Mouse (Mus musculus): ENCODE measurements around the gene 1700001O22Rik.

The 1700001O22Rik gene

DNA sequence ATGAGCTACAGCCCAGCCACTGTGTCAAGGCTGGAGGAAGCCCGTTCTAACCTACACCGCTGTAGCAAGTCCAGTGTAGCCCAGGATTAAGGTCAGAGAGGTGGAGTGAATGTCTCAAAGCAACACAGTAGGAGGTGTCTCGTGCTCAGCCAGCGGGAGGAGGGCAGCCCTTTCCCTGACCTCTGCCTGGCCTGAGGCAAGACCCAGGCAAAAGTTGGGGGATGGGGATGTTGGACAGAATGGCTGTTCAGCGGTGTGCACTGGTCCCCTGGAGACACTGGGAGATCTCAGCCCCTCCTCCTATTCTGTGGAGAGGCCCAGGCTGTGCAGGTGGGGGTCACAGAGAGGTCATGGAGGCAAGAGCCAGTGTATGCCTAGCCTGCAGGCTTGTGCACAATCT, 24.2 kb downstream of the 1700001O22Rik start:
- peak; percentile 100 for DNase-seq (ENCODE audit: low read depth, low spot score)

DNA sequence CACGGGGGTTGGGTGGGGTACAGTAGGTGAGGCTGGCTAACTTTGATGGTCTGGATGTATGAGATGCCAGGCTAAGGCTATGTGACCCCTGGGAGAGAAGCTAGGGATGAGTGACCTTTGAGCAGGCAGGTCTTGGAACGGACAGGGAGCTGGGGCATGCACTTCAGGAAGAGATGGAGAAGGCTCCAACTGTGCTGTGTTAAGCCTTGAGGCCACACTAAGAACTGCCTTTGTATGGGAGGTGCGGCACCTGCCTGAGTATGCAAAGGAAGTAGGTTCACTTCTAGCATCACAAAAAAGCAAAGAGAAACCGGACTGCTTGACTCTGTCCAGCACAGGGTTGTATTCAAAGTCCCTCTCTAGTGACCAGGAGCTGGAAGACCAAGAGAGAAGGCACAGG, 25.2 kb downstream of the 1700001O22Rik start:
- peak; percentile 81 for DNase-seq (ENCODE audit: low read depth, low spot score)

- DNase-seq (ENCODE audit: low read depth, low spot score) = peak; percentile 55
Measured at GRCm38 (mm10) chr2:30777266-30777665, 26.2 kb downstream of the 1700001O22Rik start.

- peak; percentile 77 for DNase-seq (ENCODE audit: low read depth, low spot score)
Measured at GRCm38 (mm10) chr2:30775955-30776354, 27.5 kb downstream of the 1700001O22Rik start.

DNA sequence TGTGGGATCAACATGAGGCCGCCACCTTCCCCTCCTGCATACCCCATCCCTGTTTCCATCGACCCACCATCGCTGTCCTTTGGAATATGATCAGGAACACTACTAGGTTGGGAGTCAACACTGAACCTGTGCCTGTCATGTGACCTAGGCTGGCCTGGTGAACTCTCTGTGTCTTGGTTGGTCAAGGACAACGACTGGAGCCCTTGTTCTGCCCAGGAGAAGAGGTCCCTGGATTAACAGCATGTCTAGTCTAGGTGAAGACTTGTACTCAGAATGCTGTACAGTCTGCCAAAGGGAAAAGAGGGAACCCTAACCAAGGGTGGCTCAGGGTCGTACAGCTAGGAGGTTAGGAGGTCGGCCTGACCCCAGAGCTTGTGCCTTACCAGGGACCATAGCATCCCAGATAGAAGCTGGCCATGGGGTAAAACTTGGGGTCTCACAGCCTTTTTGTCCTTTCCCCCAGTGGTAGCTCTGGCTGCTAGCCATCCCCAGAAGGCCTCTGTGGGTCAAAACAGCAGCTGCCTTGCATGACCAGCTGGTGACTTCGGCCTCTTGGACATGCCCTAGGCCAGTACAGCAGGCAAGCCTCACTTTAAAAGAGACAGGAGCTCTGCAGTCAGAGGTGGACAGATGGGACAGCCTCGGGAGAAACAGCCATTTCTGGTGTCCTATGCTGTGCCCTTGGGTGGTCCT, 30.0 kb downstream of the 1700001O22Rik start:
- DNase-seq (ENCODE audit: low read depth, low spot score) = no peak

DNA sequence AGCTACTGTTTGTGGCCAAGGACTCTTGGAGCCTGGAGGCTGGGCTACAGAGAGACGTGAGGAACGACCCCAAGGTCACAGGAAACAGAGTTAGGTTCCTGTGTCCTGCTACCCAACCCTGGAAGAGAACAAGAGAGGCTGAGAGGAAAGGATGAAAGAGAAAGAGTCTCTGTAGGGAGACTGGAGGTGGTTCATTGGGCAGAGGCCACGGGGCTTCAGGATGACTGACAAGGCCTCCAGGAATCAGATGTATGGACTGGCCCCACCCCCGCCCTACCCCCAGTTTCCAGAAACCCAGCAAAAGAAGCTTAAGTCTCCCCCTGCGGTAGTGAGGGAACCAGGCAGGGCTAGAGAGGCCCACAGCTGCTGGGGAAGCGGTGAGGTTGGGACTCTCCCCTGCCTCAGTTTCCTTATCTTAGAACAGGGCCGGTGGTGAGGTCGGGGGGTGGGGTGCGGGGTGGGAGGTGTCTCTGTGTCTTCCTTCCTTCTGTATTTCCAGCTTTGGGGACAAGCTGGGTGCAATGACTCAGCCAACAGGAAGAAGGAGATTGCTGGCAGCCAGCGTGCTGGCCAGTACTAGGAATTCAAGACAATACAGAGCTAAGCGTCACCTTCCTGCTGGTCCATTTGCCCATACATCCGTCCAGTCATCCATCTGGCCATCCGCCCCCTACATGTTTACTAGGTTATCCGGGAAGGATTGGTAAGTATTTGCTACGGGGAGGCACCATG, 30.7 kb downstream of the 1700001O22Rik start:
- DNase-seq (ENCODE audit: low read depth, low spot score) = peak; percentile 66

DNA sequence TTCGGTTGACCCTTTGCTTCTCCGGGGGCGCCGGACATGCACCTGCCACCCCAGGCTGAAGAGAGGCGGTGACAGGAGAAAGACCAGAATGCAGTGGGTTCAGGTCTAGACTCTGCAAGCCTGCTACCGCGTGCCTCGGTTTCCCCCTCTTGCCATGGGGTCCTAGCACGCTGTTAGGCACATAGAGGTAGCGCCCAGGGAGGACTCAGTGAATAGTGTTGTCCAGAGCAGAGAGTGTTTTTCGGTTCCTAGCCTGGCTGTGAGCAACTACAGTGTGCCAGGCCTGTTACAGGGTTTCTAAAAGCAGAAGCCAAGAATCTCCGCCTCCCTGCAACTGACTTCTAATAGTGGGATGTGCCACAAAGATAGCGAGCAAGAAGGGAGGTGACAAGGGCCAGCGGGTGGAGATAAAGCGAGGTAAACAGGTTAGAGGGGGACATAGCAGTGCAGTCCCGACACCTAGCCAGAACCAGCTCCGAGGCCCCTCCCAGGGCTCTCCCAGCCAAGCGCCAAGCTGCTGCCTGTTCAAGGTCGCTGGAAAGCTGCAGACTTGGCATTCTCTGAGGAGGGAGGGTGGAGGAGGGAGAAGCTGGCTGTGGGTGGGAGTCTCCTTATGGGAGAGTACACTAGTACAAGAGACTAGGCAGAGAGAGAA, 31.5 kb downstream of the 1700001O22Rik start:
- peak; percentile 88 for DNase-seq (ENCODE audit: low read depth, low spot score)

DNA sequence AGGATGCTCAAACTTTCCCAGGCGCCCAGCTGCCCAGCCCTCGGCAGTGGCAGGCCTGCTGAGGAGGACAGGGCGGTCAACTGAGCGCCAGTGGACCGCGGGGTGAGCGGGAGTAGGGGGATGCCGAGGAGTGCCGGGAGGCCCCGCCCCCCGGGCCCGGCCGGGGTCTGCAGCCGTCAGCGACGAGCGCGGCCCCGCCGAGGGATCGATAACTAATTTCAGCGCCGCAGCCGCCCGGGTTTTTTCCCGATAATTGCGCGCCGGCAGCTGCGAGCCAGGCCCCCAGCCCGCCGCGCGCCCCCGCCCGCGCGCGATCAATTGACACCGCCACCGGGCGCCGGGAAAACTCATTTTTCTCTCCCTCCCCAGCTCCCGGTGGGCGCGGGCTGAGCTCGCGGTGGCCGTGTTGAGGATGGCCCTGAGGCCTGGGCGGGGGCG, 32.1 kb downstream of the 1700001O22Rik start:
- DNase-seq (ENCODE audit: low read depth, low spot score) = no peak

GRCm38 (mm10) chr2:30769187-30769586, 34.3 kb downstream of the 1700001O22Rik start:
- DNase-seq (ENCODE audit: low read depth, low spot score) = no peak

DNA sequence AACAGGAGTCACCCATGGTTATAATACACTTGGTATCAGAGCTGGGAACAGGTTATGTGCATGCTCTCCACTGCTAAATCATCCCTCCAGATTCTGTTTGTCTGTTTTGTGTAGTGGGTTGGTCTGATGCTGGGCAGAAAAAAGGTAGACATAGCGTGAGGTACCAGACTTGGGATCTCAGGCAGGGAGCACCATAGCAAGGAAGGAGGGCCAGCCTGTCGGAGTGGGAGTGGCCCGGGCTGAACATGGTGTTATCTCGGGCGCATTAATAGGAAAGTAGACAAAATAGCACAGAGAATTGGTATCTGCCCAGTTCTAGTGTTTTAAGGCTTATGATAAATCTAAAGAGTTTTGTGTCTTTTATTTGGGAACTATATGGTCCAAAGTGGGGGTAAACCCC, 34.9 kb downstream of the 1700001O22Rik start:
- DNase-seq (ENCODE audit: low read depth, low spot score) = no peak

- no peak for DNase-seq (ENCODE audit: low read depth, low spot score)
Measured at GRCm38 (mm10) chr2:30767626-30768240, 35.7 kb downstream of the 1700001O22Rik start.

- DNase-seq (ENCODE audit: low read depth, low spot score) = no peak
Measured at GRCm38 (mm10) chr2:30766446-30766845, 37.0 kb downstream of the 1700001O22Rik start.

DNA sequence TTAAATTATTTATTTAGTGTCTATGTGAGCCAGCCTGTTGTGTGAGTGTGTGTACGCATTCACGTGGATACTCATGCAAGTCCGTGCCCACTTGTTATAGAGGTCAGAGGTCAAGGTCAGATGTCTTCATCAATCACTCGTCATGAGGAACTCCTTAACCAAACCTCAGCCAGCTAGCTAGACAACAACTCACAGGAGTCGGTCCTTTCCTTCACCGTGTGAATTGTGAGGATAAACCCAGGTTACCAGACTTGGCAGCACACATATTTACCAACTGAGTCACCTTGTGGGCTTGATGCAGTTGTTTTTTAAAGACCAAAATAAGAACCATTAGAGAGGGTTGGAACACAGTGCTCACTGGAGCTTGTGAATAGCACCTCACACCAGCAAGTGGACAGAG, 42.8 kb downstream of the 1700001O22Rik start:
- DNase-seq (ENCODE audit: low read depth, low spot score) = peak; percentile 51

GRCm38 (mm10) chr2:30759858-30760547, 43.5 kb downstream of the 1700001O22Rik start:
- DNase-seq (ENCODE audit: low read depth, low spot score) = peak; percentile 68

DNA sequence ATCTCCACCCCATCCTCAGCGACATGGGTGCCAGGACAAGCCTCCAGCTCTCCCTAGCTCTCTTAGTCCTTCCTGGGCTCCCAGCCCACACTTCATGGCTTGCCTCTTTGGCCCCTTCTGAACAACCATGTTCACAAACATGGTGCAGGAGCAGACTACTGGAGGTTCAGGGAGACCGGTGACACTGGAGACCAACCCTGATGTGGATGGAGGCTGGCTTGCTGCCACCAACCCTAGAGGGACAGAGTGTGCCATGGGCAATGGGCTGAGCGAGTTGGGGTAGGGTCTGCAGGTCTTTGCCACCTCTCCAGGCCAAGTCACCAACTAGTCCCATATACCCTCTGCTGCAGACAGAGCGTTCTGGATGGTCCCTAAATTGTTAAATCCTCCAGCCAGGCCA, 44.0 kb downstream of the 1700001O22Rik start:
- DNase-seq (ENCODE audit: low read depth, low spot score) = no peak

- peak; percentile 64 for DNase-seq (ENCODE audit: low read depth, low spot score)
Measured at GRCm38 (mm10) chr2:30759088-30759374, 44.4 kb downstream of the 1700001O22Rik start.

DNA sequence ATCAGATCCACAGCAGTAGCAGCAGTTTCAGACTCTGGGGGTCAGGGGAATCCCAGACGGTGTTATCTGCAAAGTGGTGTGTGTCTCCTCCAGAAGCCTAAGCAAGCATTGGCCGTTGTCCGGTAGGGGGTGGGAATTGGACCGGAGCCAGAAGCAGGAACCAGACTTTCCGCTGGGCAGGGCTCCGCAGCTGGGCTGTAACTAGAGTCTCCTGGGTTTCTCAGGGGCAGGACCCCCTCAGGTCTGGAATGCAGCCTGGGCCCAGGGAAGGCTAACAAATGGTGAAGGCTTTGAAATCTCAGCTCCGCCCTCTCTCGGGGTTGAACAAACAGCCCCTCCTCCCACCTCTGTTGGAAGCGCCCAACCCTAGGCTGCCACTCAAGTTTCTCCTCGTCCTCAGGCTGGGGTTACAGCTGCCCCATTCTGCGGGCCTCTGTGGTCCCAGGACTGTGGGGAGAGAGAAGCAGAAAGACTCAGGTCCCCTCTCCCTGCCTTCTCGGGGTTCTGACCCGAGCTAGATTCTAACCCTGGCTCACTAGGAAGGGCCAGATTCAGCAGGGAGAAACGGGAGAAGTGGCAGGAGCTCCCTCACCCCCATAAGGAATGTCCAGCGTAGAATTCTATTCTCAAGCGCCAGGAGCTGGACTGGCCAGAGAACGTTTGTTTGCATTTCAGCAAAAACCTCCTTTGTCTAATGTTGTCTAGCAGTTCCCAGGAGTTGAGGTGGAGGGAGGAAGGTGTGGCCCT, 44.9 kb downstream of the 1700001O22Rik start:
- peak; percentile 99 for DNase-seq (ENCODE audit: low read depth, low spot score)

- peak; percentile 75 for DNase-seq (ENCODE audit: low read depth, low spot score)
Measured at GRCm38 (mm10) chr2:30756962-30757715, 46.3 kb downstream of the 1700001O22Rik start.

DNA sequence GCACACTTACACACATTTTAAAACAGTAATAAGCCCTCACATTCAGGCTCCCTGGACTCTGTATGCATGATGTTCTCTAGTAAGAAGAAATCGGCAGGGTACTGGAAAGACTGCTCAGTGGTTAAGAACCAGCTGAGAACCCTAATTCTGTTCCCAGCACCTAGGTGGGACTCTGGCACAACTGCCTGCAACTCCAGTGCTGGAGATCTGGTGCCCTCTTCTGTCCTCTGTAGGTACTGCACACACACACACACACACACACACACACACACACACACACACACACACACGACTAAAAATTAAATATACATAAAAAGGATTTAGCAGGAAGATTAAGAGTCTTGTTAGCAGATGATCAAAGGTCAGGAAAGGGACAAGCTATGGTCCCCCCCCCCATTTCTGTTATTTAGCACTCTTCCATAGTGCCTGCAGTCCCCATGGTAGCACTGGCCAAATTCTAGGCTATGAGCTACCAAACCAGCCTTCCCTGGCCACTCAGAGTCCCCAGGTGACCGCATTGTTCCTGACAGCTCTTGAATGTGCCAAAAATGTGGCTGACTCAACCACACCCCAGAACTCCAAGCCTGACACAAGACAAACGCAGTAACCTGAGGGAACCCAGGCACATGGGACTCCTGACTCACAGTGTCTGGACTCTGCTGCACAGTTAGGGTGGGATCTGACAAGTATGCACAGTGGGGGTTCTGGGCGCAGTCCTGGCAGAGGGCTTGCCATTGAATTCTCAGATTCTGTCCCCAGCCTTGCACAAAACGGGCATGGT, 47.3 kb downstream of the 1700001O22Rik start:
- peak; percentile 53 for DNase-seq (ENCODE audit: low read depth, low spot score)

All from ZHBTc4 (cell line).